Mouse (Mus musculus) skeletal muscle tissue, postnatal 0 days (tissue): ENCODE data around the gene Gm45140. TPM values are rescaled to one million over a fixed set of nuclear protein-coding genes. Genes with fewer than 3 reads are reported as not detected.

Source experiments
- polyA plus RNA-seq: library from polyadenylated mRNA; unstranded; fragments of >200 nt; fragmentation: Nextera tagmentation; extraction: Ambion mirVana; gene quantifications from 2 replicates; pipeline ENCODE4 v1.2.1, GENCODE M21; 2015

Gm45140 gene
- 1.5 and 2.2 TPM in 2 replicates for polyA plus RNA-seq

DNA sequence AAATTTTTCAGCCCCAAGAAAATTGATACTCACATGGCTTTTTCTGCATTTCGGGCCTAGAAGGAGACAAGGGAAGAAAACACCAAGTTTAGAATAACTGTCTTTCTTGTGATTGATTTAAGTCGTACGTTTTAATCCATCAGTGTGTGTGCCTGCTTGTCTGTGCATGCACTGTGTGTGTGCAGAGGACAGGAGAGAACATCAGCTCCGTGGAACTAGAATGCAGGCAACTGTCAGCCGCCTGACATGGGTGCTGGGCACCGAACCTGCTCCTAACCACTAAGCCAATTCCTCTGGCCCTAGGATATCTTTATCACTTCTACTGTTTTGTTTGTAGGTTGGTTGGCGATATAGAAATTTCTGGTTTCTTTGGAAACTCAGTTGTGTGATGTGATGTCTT, at the start of gene Gm45140:
Gene Gm45140 (minus strand): TSS at position 101 of the 400 bp plus-strand sequence.

GRCm38 (mm10) chr6:87850900-87851614, 15.5 kb upstream of the Gm45140 start, which contains the start of gene Cnbp:
Gene Cnbp (minus strand): TSS chr6:87851106.

DNA sequence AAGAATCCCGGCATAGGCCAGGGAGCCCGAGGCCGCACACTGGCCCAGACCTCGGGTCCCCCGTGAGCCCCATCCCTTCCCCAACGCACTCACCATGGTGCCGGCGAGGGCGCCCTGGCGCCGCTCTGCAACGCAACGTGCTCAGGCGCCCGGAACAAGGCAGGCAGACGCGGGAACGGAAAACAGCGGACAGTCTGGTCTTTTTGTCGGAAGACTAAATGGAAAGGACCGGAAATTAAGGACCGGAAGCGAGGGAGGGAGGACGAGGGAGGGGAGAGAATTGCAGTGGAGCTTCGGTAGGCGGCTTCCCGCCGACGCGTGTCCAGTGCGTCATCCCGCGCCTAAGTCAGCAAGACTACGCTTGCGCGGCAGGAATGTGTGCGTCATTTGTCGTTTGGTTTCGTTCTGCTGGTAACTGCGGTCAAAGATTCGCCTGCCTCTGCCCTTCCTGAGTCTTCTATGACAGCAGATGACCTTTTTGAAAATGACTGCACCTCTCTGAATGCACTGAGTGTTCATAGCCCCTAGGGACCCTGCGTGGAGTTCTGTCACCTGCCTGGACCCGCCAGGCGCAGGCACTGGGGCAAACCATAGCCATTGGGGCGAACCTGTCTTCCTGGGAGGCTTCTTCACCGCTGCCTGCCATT, 3.1 kb upstream of the Gm45140 start, which contains the start of gene Isy1:
Gene Isy1 (minus strand): TSS at position 248 of the 647 bp plus-strand sequence.

GRCm38 (mm10) chr6:87811675-87812338, 23.8 kb downstream of the Gm45140 start, which contains the start of gene Rab43:
Gene Rab43 (minus strand): TSS chr6:87812164.

GRCm38 (mm10) chr6:87777842-87778241, 57.8 kb downstream of the Gm45140 start, which contains the start of gene Gp9:
Gene Gp9 (plus strand): TSS chr6:87778072.

Other genes starting within 250 kb of the Gm45140 start
- 3.3 and 3.6 TPM in 2 replicates for gene Prokr1, start 245.1 kb downstream of the Gm45140 start, polyA plus RNA-seq
- gene Aplf, start 163.6 kb downstream of the Gm45140 start, polyA plus RNA-seq = 6.0 and 6.1 TPM in 2 replicates
- gene Efcc1, start 104.9 kb downstream of the Gm45140 start, polyA plus RNA-seq = 0.83 and 0.88 TPM in 2 replicates
- 0.33 TPM in 1 of 2 replicates, not detected in the other for gene Gp9, start 57.7 kb downstream of the Gm45140 start, polyA plus RNA-seq
- 7.4 and 8.5 TPM in 2 replicates for gene Rab43, start 23.6 kb downstream of the Gm45140 start, polyA plus RNA-seq
- gene Isy1, start 3.0 kb upstream of the Gm45140 start, polyA plus RNA-seq = 21.0 and 30.2 TPM in 2 replicates
- 1,054 and 1,079 TPM in 2 replicates for gene Cnbp, start 15.3 kb upstream of the Gm45140 start, polyA plus RNA-seq
- 63.5 and 67.2 TPM in 2 replicates for gene Copg1, start 52.0 kb upstream of the Gm45140 start, polyA plus RNA-seq
- 18.7 and 22.7 TPM in 2 replicates for gene Hmces, start 78.1 kb upstream of the Gm45140 start, polyA plus RNA-seq
- gene H1fx, start 145.8 kb upstream of the Gm45140 start, polyA plus RNA-seq = 21.2 and 25.4 TPM in 2 replicates
- gene Rab7, start 209.5 kb upstream of the Gm45140 start, polyA plus RNA-seq = 236 and 256 TPM in 2 replicates
- 84.4 and 103 TPM in 2 replicates for gene Rpn1, start 248.7 kb upstream of the Gm45140 start, polyA plus RNA-seq